Mouse (Mus musculus) liver, embryonic 13.5 days (tissue): ENCODE results near the gene Tmem236. TPM values are rescaled to one million over a fixed set of nuclear protein-coding genes. Genes with fewer than 3 reads are reported as not detected.

Experiments
- ATAC-seq: fragments of 200-750 bp; cut with Nextera tagmentation; 2 replicates; pipeline ENCODE4 v1.8.0; 2017; ENCODE audit warnings: low read depth, mild to moderate bottlenecking, moderate number of reproducible peaks, moderate library complexity
- DNase-seq: peaks from one replicate; pipeline ENCODE4 v3.0.0; 2022
- H3K27ac ChIP-seq: fragments of 300-500 bp; sonication (generic); 2 replicates; pipeline ENCODE4 v1.5.1; 2015; ENCODE audit warnings: moderate library complexity, mild to moderate bottlenecking, inconsistent platforms
- H3K27me3 ChIP-seq: fragments of 300-500 bp; sonication (generic); 2 replicates; pipeline ENCODE4 v1.6.1; 2015; ENCODE audit warnings: mild to moderate bottlenecking, inconsistent platforms
- H3K36me3 ChIP-seq: fragments of 300-500 bp; sonication (generic); 2 replicates; pipeline ENCODE4 v1.6.1; 2015; ENCODE audit warnings: mild to moderate bottlenecking, inconsistent platforms
- H3K4me1 ChIP-seq: fragments of 300-500 bp; sonication (generic); replicated peaks from 2 replicates; pipeline ENCODE4 v1.6.1; 2015; ENCODE audit warnings: inconsistent platforms
- H3K4me2 ChIP-seq: fragments of 300-500 bp; sonication (generic); 2 replicates; pipeline ENCODE4 v1.6.1; 2015; ENCODE audit warnings: inconsistent platforms, mild to moderate bottlenecking, moderate library complexity
- H3K4me3 ChIP-seq: fragments of 300-500 bp; sonication (generic); replicated peaks from 2 replicates; pipeline ENCODE4 v1.5.1; 2015; ENCODE audit warnings: mild to moderate bottlenecking, inconsistent platforms
- H3K9ac ChIP-seq: fragments of 300-500 bp; sonication (generic); 2 replicates; pipeline ENCODE4 v1.6.1; 2015; ENCODE audit warnings: mild to moderate bottlenecking, inconsistent platforms
- H3K9me3 ChIP-seq: fragments of 300-500 bp; sonication (generic); replicated peaks from 2 replicates; pipeline ENCODE4 v1.6.1; 2016; ENCODE audit warnings: inconsistent platforms
- WGBS: fragments of 180-500 bp; shearing (Covaris S2); methylation state at CpG from one replicate; pipeline ENCODE4 v1.1.7; 2015; ENCODE audit not compliant: insufficient replicate concordance; 5-methylcytosine and 5-hydroxymethylcytosine counted together
- polyA plus RNA-seq: library from polyadenylated mRNA; unstranded; fragments of >200 nt; fragmentation: Nextera tagmentation; extraction: Ambion mirVana; gene quantifications from 2 replicates; pipeline ENCODE4 v1.2.1, GENCODE M21; 2015

The Tmem236 gene
- polyA plus RNA-seq, 1 experiment from 2014 or later: not detected

DNA sequence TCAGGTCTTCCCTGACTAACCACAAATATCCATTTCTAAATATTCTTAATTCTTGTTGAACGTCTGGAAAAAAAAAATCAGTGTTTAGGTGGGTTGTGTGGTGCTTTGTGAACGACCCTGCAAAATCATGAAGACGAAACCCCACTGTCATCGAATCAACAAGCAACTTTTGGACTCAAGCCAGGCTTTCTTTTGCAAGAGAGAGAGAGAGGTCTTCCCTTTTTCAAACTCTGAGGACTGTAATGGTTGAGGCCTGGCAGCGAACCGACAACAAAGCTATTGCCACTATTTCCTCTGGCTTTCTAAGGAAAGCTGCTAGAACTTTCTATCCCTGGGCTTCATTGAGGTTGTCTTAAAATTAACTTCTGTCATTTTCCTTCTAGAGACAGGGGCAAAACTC, 54.2 kb downstream of the Tmem236 start:
- Histone ChIP-seq H3K27me3 (no peaks in the 10 kb centered on the region), H3K9ac (no peak overlapping the region), H3K4me3 (no peak overlapping the region), H3K4me1 (no peaks in the 10 kb centered on the region), H3K27ac (no peak overlapping the region), H3K36me3 (no peaks in the 10 kb centered on the region), H3K4me2 (no peak overlapping the region), H3K9me3 (no peaks in the 10 kb centered on the region)
- DNase-seq: no peak
- 53% methylated on average over 6 of the region's 6 CpGs for WGBS
- ATAC-seq: no peak

DNA sequence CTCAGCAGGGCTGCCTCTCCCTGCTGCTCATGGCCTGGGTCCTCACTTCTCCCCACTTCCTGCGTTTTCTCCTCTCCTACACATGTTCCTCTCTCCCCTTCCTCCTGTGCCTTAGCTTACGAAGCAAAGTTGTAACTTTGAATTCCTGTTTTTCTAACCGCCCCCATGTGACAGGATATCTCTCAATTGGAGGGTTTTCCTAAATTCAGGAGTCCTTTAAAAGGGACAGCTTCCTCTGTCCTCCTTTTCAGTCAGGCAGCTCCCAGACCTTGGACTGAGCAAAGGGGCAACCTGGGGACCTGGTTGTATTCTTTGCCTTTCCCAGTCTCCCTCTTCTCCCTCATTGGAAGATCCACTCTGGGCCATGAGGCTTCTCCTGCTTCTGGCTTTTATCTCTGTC, 54.8 kb downstream of the Tmem236 start, which contains the start of gene Mrc1:
Gene Mrc1 (plus strand): TSS at position 244 of the 400 bp plus-strand sequence.
- no peak for DNase-seq
- 23% methylated on average over 3 of the region's 3 CpGs for WGBS
- H3K36me3 ChIP-seq: no peaks in the 10 kb centered on the region
- H3K27me3 ChIP-seq: no peaks in the 10 kb centered on the region
- peak within 1 kb of the TSS; percentile 27 for H3K4me3 ChIP-seq
- no peak within 1 kb of the TSS for H3K4me2 ChIP-seq
- no peak within 1 kb of the TSS for H3K27ac ChIP-seq
- H3K4me1 ChIP-seq: no peaks in the 10 kb centered on the region
- no peaks in the 10 kb centered on the region for H3K9me3 ChIP-seq
- no peak for ATAC-seq
- no peak within 1 kb of the TSS for H3K9ac ChIP-seq

DNA sequence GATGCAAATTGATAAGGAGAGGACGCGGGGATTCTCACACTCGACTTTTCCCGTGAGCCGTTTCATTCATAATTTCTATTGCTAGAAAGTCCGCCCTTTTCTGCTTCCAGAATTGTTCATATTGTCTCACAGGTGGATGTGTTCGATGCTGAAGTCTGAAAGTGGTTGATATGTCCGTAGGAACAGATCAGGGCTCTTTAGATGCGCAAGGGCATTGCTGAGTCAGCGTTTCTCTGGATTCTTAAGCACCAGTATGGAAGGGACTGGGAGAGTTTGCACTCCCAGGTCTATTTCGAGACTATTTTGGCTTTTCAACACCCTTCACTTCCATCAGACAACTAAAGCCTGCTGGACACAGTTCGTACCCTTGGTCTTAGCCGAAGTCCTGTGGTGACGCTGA, 55.7 kb downstream of the Tmem236 start:
- DNase-seq (no peak), ATAC-seq (no peak)
- 49% methylated on average over 14 of the region's 14 CpGs for WGBS
- H3K36me3 ChIP-seq: no peaks in the 10 kb centered on the region
- no peaks in the 10 kb centered on the region for H3K4me1 ChIP-seq
- no peak overlapping the region for H3K9ac ChIP-seq
- no peaks in the 10 kb centered on the region for H3K27me3 ChIP-seq
- peak overlapping the region; percentile 27 for H3K4me3 ChIP-seq
- H3K27ac ChIP-seq: no peak overlapping the region
- H3K9me3 ChIP-seq: no peaks in the 10 kb centered on the region
- H3K4me2 ChIP-seq: no peak overlapping the region

DNA sequence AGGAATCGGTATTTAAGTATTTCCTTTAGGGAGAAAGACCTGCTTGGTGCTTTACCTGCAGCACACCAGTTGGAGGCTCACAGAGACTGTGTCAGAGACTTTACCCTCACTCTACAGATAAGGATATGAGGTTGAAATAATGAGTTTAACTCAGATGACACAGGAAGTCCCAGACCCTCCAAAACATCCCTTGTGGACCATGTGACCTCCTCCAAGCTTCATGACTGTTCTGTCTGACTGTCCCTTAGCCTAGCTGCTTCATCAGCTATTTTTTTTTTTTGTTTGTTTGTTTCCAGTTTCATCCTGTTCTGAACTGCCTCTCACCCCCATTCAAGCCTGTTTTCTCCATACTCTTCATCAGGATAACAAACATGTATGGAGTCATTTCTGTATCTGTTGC, 58.6 kb downstream of the Tmem236 start:
- no peak for ATAC-seq
- WGBS: 29% methylated on average over 1 of the region's 1 CpGs
- H3K27ac ChIP-seq: no peak overlapping the region

DNA sequence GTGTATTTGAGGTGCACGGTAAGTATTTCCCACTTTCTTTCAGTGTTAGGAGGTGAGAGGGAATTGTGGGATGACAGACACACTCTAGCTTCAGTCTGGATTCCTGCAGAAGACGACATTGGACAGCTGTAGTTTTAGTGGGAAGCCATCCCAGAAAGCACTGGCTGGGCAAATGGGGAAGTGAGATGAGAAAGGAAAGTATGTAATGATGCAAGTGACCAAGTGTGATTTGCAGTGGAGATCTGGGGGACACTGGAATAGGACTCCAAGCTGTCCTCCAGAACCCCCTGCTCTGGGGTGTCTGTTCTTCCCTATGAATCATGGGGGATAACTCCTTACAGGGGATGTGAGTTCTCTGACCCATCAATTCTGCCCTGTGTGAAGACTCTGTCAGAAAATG, 59.7 kb downstream of the Tmem236 start:
- no peaks in the 10 kb centered on the region for H3K4me1 ChIP-seq
- H3K27ac ChIP-seq: no peak overlapping the region
- no peaks in the 10 kb centered on the region for H3K36me3 ChIP-seq
- no peak for DNase-seq
- H3K9ac ChIP-seq: no peak overlapping the region
- no peak overlapping the region for H3K4me2 ChIP-seq
- ATAC-seq: no peak
- H3K9me3 ChIP-seq: no peaks in the 10 kb centered on the region
- no peaks in the 10 kb centered on the region for H3K27me3 ChIP-seq
- H3K4me3 ChIP-seq: no peak overlapping the region
- WGBS: 47% methylated on average over 2 of the region's 2 CpGs

More for the DNA sequence above, 58.6 kb downstream of the Tmem236 start:
- H3K36me3 ChIP-seq: no peaks in the 10 kb centered on the region
- H3K4me2 ChIP-seq: no peak overlapping the region
- H3K4me3 ChIP-seq: no peak overlapping the region
- no peak overlapping the region for H3K9ac ChIP-seq
- DNase-seq: no peak
- H3K4me1 ChIP-seq: no peaks in the 10 kb centered on the region
- no peaks in the 10 kb centered on the region for H3K27me3 ChIP-seq
- no peaks in the 10 kb centered on the region for H3K9me3 ChIP-seq

DNA sequence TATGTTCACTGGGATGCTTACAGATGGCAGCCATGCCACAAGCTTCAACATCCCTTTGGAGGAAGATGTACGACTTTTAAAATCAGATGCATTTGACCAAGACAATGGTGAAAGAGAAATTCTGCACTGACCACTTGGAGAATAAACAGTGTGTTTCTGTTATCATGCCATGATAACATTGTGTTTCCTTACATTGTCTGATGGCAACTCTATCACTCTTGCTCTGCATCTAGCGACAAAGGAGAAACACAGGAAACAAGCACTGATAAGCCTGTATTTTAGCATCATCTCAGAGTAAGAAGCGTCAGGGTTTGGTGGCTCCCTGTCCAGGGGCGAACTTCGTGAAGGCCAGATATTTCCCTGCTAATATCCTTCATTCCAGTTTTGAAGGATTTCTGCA, 61.0 kb downstream of the Tmem236 start:
- no peak overlapping the region for H3K9ac ChIP-seq
- ATAC-seq (no peak), DNase-seq (no peak)
- no peaks in the 10 kb centered on the region for H3K36me3 ChIP-seq
- no peak overlapping the region for H3K4me3 ChIP-seq
- H3K4me1 ChIP-seq: no peaks in the 10 kb centered on the region
- H3K27ac ChIP-seq: no peak overlapping the region
- 37% methylated on average over 5 of the region's 5 CpGs for WGBS
- H3K9me3 ChIP-seq: no peaks in the 10 kb centered on the region
- no peaks in the 10 kb centered on the region for H3K27me3 ChIP-seq
- H3K4me2 ChIP-seq: no peak overlapping the region

DNA sequence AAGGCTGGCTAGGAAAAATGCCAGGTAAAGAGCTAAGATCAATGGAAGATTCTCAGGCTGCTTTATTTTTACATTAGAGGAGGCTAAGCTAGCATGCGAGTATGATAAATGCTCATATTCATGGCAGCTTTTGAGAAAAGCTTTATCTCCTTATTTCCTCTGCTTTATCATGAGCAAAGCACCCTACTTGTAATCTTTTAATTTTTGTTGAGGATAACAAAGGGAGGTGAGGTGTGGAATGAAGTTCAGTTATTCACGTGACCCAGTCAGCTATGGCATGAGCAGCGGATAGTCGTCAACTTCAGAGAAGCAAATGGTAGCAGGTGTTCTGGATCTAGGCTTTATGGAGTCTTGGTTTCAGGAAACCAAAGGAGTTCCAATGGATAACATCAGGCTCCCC, 62.6 kb downstream of the Tmem236 start:
- no peak for ATAC-seq
- Histone ChIP-seq H3K9me3 (no peaks in the 10 kb centered on the region), H3K4me3 (no peak overlapping the region), H3K9ac (no peak overlapping the region), H3K36me3 (no peaks in the 10 kb centered on the region), H3K4me2 (no peak overlapping the region), H3K27me3 (no peaks in the 10 kb centered on the region), H3K4me1 (no peaks in the 10 kb centered on the region), H3K27ac (no peak overlapping the region)
- WGBS: 73% methylated on average over 4 of the region's 4 CpGs
- no peak for DNase-seq

DNA sequence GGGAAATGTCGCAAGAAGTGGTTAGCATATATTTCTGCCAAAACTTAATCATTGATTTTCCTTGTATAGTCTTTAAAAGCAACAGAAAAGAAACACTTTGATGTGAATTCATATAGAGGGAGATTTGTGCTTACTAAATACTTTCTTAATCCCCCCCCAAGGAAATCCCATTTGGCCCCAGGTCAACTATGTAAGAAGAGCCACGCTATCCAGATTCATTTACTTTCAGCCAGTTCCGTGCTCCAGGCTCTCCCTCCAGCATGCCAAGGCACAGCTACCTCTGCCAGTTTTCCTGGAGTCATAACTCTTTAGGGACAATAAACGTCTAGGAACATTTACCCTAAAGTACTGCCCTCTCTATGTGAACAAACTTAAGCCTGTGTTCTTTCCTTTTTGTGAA, 63.4 kb downstream of the Tmem236 start:
- Histone ChIP-seq H3K36me3 (no peaks in the 10 kb centered on the region), H3K9me3 (no peaks in the 10 kb centered on the region), H3K4me3 (no peak overlapping the region), H3K27ac (no peak overlapping the region), H3K9ac (no peak overlapping the region), H3K4me2 (no peak overlapping the region), H3K4me1 (no peaks in the 10 kb centered on the region), H3K27me3 (no peaks in the 10 kb centered on the region)
- no peak for ATAC-seq
- 58% methylated on average over 4 of the region's 4 CpGs for WGBS
- DNase-seq: no peak

DNA sequence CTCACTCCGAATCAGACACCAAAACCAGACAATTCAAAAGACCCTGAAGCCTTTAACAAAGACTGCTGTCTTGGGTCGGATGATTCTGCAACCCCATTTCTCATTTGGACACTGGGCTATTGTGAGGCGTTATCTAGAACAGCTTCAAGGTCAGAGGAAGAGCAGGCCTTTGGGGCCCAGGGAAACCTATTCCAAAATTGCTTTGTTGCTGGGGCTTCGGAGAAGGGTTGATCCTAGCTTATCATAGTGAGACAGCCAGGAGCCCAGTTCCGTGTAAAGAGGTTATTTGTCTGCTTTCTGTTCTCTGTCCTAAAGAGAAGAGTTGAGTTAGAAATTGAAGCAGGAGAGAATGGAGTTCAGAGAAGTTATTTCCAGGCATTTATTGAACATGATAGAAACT, 64.8 kb downstream of the Tmem236 start:
- no peak overlapping the region for H3K4me3 ChIP-seq
- no peak for DNase-seq
- no peak overlapping the region for H3K9ac ChIP-seq
- no peaks in the 10 kb centered on the region for H3K4me1 ChIP-seq
- H3K27me3 ChIP-seq: no peaks in the 10 kb centered on the region
- 54% methylated on average over 5 of the region's 5 CpGs for WGBS
- no peak overlapping the region for H3K4me2 ChIP-seq
- ATAC-seq: no peak
- no peaks in the 10 kb centered on the region for H3K36me3 ChIP-seq
- no peak overlapping the region for H3K27ac ChIP-seq
- H3K9me3 ChIP-seq: no peaks in the 10 kb centered on the region

DNA sequence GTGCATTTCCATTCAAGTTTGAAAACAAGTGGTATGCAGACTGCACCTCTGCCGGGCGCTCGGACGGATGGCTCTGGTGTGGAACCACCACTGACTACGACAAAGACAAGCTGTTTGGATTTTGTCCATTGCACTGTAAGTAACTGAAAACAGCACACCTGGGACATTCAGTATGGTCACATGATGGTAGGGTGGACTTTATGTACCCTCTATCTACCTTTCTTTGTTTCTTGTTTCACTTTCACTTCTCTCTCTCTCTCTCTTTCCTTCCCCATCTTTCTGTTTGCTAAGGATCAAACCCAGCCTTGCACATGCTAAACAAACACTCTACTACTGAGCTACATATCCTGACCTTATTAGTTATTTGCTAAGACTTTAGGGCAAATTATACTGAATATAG, 69.8 kb downstream of the Tmem236 start:
- Histone ChIP-seq H3K4me1 (no peaks in the 10 kb centered on the region), H3K27ac (no peak overlapping the region), H3K4me2 (no peak overlapping the region), H3K36me3 (no peaks in the 10 kb centered on the region), H3K9ac (no peak overlapping the region), H3K4me3 (no peak overlapping the region), H3K27me3 (no peaks in the 10 kb centered on the region), H3K9me3 (no peaks in the 10 kb centered on the region)
- no peak for ATAC-seq
- 76% methylated on average over 5 of the region's 5 CpGs for WGBS
- DNase-seq: no peak

DNA sequence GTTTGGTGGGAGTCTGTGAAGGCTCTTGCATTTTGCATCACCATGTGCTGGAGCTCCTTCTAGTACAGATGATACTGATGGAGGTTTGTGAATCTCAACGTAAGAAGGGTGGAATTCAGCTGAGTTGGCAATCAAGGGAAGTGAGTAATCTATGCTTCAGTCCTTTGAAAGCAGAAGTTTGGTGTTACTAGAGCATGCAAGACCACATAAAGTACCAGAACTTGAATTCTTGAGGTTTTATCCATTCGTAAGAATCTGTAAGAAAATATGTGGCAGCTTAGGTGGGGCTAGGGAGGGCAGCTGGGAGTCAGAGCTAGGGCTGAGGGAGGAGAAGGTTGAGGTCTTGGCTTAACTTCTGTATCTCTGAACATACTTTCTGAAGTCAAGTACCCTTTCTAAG, 70.3 kb downstream of the Tmem236 start:
- no peak overlapping the region for H3K4me3 ChIP-seq
- no peak overlapping the region for H3K4me2 ChIP-seq
- ATAC-seq: no peak
- no peaks in the 10 kb centered on the region for H3K36me3 ChIP-seq
- H3K27ac ChIP-seq: no peak overlapping the region
- DNase-seq: no peak
- H3K9me3 ChIP-seq: no peaks in the 10 kb centered on the region
- no peaks in the 10 kb centered on the region for H3K4me1 ChIP-seq
- H3K9ac ChIP-seq: no peak overlapping the region
- H3K27me3 ChIP-seq: no peaks in the 10 kb centered on the region
- WGBS: 35% methylated on average over 2 of the region's 2 CpGs

DNA sequence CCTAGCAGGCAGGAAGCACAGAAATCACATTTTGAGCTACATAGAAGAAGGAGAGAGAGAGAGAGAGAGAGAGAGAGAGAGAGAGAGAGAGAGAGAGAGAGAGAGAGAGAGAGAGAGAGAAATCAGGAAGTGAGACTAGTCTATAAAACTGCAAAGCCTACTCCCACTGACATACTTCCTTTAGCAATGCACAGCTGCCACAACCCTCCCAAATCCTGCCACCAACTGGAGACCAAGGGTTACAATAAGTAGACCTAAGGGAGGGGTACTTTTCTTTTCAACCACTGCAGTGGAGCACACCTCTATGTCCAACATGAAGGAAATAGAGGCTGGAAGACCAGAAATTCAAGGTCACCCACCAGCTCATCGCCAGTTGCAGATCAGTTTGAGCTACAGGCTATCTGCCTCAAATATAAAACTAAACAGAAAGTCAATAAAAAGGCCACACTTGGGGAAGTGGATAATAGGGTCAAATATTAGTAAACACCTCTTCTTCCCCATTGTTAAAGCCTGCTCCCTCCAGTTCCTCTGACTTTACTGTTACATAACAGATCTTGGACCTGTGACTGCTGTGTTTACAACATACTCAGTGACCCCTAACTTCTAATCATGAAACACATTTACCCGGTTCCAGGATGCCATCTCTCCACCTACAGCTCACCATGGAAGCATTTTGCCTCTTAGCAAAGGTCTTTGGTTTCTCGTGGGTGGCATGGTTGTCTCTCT, 75.7 kb downstream of the Tmem236 start:
- Histone ChIP-seq H3K9ac (no peak overlapping the region), H3K9me3 (no peaks in the 10 kb centered on the region), H3K36me3 (no peaks in the 10 kb centered on the region), H3K27me3 (no peaks in the 10 kb centered on the region), H3K4me1 (no peaks in the 10 kb centered on the region), H3K27ac (no peak overlapping the region), H3K4me2 (no peak overlapping the region), H3K4me3 (no peak overlapping the region)
- no peak for ATAC-seq
- 62% methylated on average over 3 of the region's 3 CpGs for WGBS
- DNase-seq: no peak
